ENCODE assay signal across 13 mouse cellular contexts in genomic region chr19:5878916-5879315, GRCm38 (mm10). TPM values are rescaled to one million over a fixed set of nuclear protein-coding genes. Genes with fewer than 3 reads are reported as not detected.
DNase-seq lines count a peak whose midpoint lies in the region; ATAC-seq and TF ChIP-seq lines count a peak whose summit lies in the region.
"Had no signal": no experiment of that assay in that cellular context is flagged by ENCODE, and none has a peak within 500 bp of the region (broad histone marks: within the 10 kb centered on the region; RNA-seq: fewer than 3 reads in every experiment).

No protein-coding gene starts in this region.

- ATAC-seq in kidney, postnatal 0 days (replicated peaks; ENCODE audit: low FRiP score, low read depth), result no peak
- no peak for ATAC-seq in kidney, embryonic 14.5 days (ENCODE audit: low FRiP score, low TSS enrichment)
- ATAC-seq in liver, embryonic 15.5 days (ENCODE audit: insufficient read depth), result no peak
- ATAC-seq: forebrain, postnatal 0 days had no signal

- WGBS in kidney, postnatal 0 days, result 74% methylated on average over 3 of the region's 3 CpGs
- WGBS in kidney, embryonic 14.5 days, result 91% methylated on average over 3 of the region's 3 CpGs
- 57% methylated on average over 3 of the region's 3 CpGs for WGBS in liver, embryonic 15.5 days (ENCODE audit: insufficient replicate concordance)

- H3K9me3 ChIP-seq in kidney, postnatal 0 days (replicated peaks; ENCODE audit: low read length), result no peaks in the 10 kb centered on the region
- no peaks in the 10 kb centered on the region for H3K9me3 ChIP-seq in kidney, embryonic 14.5 days (ENCODE audit: control insufficient read depth, low read length)
- no peaks in the 10 kb centered on the region for H3K9me3 ChIP-seq in liver, embryonic 15.5 days (replicated peaks)

- H3K9ac ChIP-seq in kidney, postnatal 0 days (ENCODE audit: low read depth, low read length), result peak overlapping the region; percentile 50; the same call in 1 of the 2 replicates
- no peak overlapping the region for H3K9ac ChIP-seq in kidney, embryonic 14.5 days (ENCODE audit: low read depth, low read length)
- no peak overlapping the region for H3K9ac ChIP-seq in liver, embryonic 15.5 days
- H3K9ac ChIP-seq: forebrain, postnatal 0 days had no signal

- H3K27me3 ChIP-seq in kidney, postnatal 0 days (ENCODE audit: insufficient read depth, low read length), result no peaks in the 10 kb centered on the region
- H3K27me3 ChIP-seq in kidney, embryonic 14.5 days (ENCODE audit: control insufficient read depth, insufficient read depth, low read length), result no peaks in the 10 kb centered on the region
- no peaks in the 10 kb centered on the region; the same call in 1 of the 2 replicates for H3K27me3 ChIP-seq in liver, embryonic 15.5 days

- H3K4me1 ChIP-seq in kidney, postnatal 0 days (replicated peaks; ENCODE audit: insufficient read depth, low read length), result peaks cover 18% of the 10 kb centered on the region
- 0 out of 2 replicates have a peak, but pooled peaks cover 3% of the 10 kb centered on the region for H3K4me1 ChIP-seq in kidney, embryonic 14.5 days (ENCODE audit: control insufficient read depth, insufficient read depth, low read length)
- peaks cover 84% of the 10 kb centered on the region for H3K4me1 ChIP-seq in liver, embryonic 15.5 days (replicated peaks)

- 0 out of 2 replicates have a peak, but pooled peaks cover 5% of the 10 kb centered on the region for H3K36me3 ChIP-seq in kidney, postnatal 0 days (ENCODE audit: insufficient read depth, low read length)
- no peaks in the 10 kb centered on the region for H3K36me3 ChIP-seq in kidney, embryonic 14.5 days (ENCODE audit: control insufficient read depth, insufficient read depth, low read length)
- H3K36me3 ChIP-seq in liver, embryonic 15.5 days (replicated peaks), result 0 out of 2 replicates have a peak, but pooled peaks cover 5% of the 10 kb centered on the region

- H3K4me2 ChIP-seq in kidney, postnatal 0 days (ENCODE audit: low read length), result peak overlapping the region; percentile 37
- no peak overlapping the region for H3K4me2 ChIP-seq in kidney, embryonic 14.5 days (replicated peaks; ENCODE audit: low read depth, low read length)
- peak overlapping the region; percentile 48 for H3K4me2 ChIP-seq in liver, embryonic 15.5 days

- no peak for TF ChIP-seq CTCF in kidney, postnatal 0 days (IDR thresholded peaks at IDR 0.05; ENCODE audit: low read depth)

- H3K27ac ChIP-seq in kidney, postnatal 0 days, result peak overlapping the region; percentile 92
- no peak overlapping the region for H3K27ac ChIP-seq in kidney, embryonic 14.5 days (ENCODE audit: low read depth, low read length)
- 0 out of 2 replicates have a peak overlapping the region, but pooled peaks have one; percentile 74 for H3K27ac ChIP-seq in liver, embryonic 15.5 days (replicated peaks)

- DNase-seq in heart, adult 11 months, result peak; percentile 91
- no peak for DNase-seq in heart, postnatal 10 days
- DNase-seq in kidney, postnatal 0 days (ENCODE audit: low spot score), result no peak
- peak; percentile 48 to 64 for DNase-seq in adrenal gland, postnatal 36 days
- DNase-seq in thymus, postnatal 25 days, result no peak
- DNase-seq in lung, adult 18-20 months, result no peak
- DNase-seq: cerebellum, adult 11-12 months; forebrain, postnatal 0 days; layer of hippocampus, adult 9-11 months; retina, postnatal 1 day; thymus, adult 2 months had no signal

- H3K4me3 ChIP-seq in kidney, postnatal 0 days (replicated peaks; ENCODE audit: low read depth, low read length), result no peak overlapping the region
- H3K4me3 ChIP-seq in kidney, embryonic 14.5 days (ENCODE audit: low read length), result no peak overlapping the region
- H3K4me3 ChIP-seq in liver, embryonic 15.5 days (replicated peaks), result peak overlapping the region; percentile 36

- intact Hi-C loops in heart, postnatal 10 days (cut with DNase I), result loop anchor here (1.0 kb wide), 2 partner anchors 86 to 92 kb away; no protein-coding TSS in a partner anchor

RNA-seq across cellular contexts. Expression of gene Slc25a45, which starts 1.3 kb away (rescaled TPM):
- 1 to 10 TPM; 4.6 to 5.9 TPM for total RNA-seq in heart, postnatal 10 days (2021)
- polyA plus RNA-seq in kidney, postnatal 0 days (2015; fragmentation: Nextera tagmentation; extraction: Ambion mirVana), result 19.9 and 24.5 TPM in 2 replicates
- 3.3 and 3.5 TPM in 2 replicates for polyA plus RNA-seq in kidney, embryonic 14.5 days (2014; fragmentation: Nextera tagmentation; extraction: Ambion mirVana)
- 10 to 100 TPM in 1 of 2 experiments, 1 to 10 TPM in 1; 9.4 to 33.2 TPM for total RNA-seq in adrenal gland, postnatal 36 days (2021)
- polyA plus RNA-seq in liver, embryonic 15.5 days (2015; fragmentation: Nextera tagmentation; extraction: Ambion mirVana), result 7.1 and 7.9 TPM in 2 replicates

RNA-seq across cellular contexts. Expression of gene Frmd8, which starts 3.8 kb away (rescaled TPM):
- total RNA-seq in heart, postnatal 10 days (2021), result 10 to 100 TPM; 19.0 to 20.5 TPM
- 31.6 and 35.9 TPM in 2 replicates for polyA plus RNA-seq in kidney, postnatal 0 days (2015; fragmentation: Nextera tagmentation; extraction: Ambion mirVana)
- 17.4 and 26.5 TPM in 2 replicates for polyA plus RNA-seq in kidney, embryonic 14.5 days (2014; fragmentation: Nextera tagmentation; extraction: Ambion mirVana)
- total RNA-seq in adrenal gland, postnatal 36 days (2021), result 10 to 100 TPM; 35.5 to 52.6 TPM
- 12.9 and 13.1 TPM in 2 replicates for polyA plus RNA-seq in liver, embryonic 15.5 days (2015; fragmentation: Nextera tagmentation; extraction: Ambion mirVana)

RNA-seq across cellular contexts. Expression of gene Tigd3, which starts 15.0 kb away (rescaled TPM):
- 1 to 10 TPM; 1.1 to 1.2 TPM for total RNA-seq in heart, postnatal 10 days (2021)
- 2.9 and 3.6 TPM in 2 replicates for polyA plus RNA-seq in kidney, postnatal 0 days (2015; fragmentation: Nextera tagmentation; extraction: Ambion mirVana)
- polyA plus RNA-seq in kidney, embryonic 14.5 days (2014; fragmentation: Nextera tagmentation; extraction: Ambion mirVana), result 2.9 and 4.0 TPM in 2 replicates
- 1 to 10 TPM in 1 of 2 experiments, under 1 TPM in 1; 0.92 to 1.4 TPM for total RNA-seq in adrenal gland, postnatal 36 days (2021)
- 2.8 and 2.9 TPM in 2 replicates for polyA plus RNA-seq in liver, embryonic 15.5 days (2015; fragmentation: Nextera tagmentation; extraction: Ambion mirVana)

RNA-seq across cellular contexts. Expression of gene Dpf2, which starts 33.9 kb away (rescaled TPM):
- total RNA-seq in heart, postnatal 10 days (2021), result 100 to 1,000 TPM; 100 to 101 TPM
- 108 and 109 TPM in 2 replicates for polyA plus RNA-seq in kidney, postnatal 0 days (2015; fragmentation: Nextera tagmentation; extraction: Ambion mirVana)
- 132 and 167 TPM in 2 replicates for polyA plus RNA-seq in kidney, embryonic 14.5 days (2014; fragmentation: Nextera tagmentation; extraction: Ambion mirVana)
- 100 to 1,000 TPM in 1 of 2 experiments, 10 to 100 TPM in 1; 89.6 to 120 TPM for total RNA-seq in adrenal gland, postnatal 36 days (2021)
- 52.7 and 59.4 TPM in 2 replicates for polyA plus RNA-seq in liver, embryonic 15.5 days (2015; fragmentation: Nextera tagmentation; extraction: Ambion mirVana)

RNA-seq across cellular contexts. Expression of gene Cdc42ep2, which starts 45.7 kb away (rescaled TPM):
- 10 to 100 TPM; 14.0 to 16.0 TPM for total RNA-seq in heart, postnatal 10 days (2021)
- polyA plus RNA-seq in kidney, postnatal 0 days (2015; fragmentation: Nextera tagmentation; extraction: Ambion mirVana), result 13.2 and 14.2 TPM in 2 replicates
- polyA plus RNA-seq in kidney, embryonic 14.5 days (2014; fragmentation: Nextera tagmentation; extraction: Ambion mirVana), result 10.5 and 10.8 TPM in 2 replicates
- 1 to 10 TPM; 6.0 to 6.2 TPM for total RNA-seq in adrenal gland, postnatal 36 days (2021)
- polyA plus RNA-seq in liver, embryonic 15.5 days (2015; fragmentation: Nextera tagmentation; extraction: Ambion mirVana), result 2.9 and 3.1 TPM in 2 replicates

Comparison
In these comparisons a context has a peak if more than half of its experiments do, and no peak if none do; other contexts are left out.
1. DNase-seq: peak in heart, adult 11 months (single experiment) and adrenal gland, postnatal 36 days (2 of 2); none in heart, postnatal 10 days (0 of 2), kidney, postnatal 0 days (single experiment), thymus, postnatal 25 days (single experiment) and lung, adult 18-20 months (0 of 2).